Mouse (Mus musculus): Measurements from ENCODE around the gene Pdss2. TPM values are rescaled to one million over a fixed set of nuclear protein-coding genes. Genes with fewer than 3 reads are reported as not detected.
A peak's percentile ranks its signal among the peaks of the same experiment; 100 is the strongest.

Gene Pdss2
- polyA plus RNA-seq, 1 experiment = 13.1 TPM

DNA sequence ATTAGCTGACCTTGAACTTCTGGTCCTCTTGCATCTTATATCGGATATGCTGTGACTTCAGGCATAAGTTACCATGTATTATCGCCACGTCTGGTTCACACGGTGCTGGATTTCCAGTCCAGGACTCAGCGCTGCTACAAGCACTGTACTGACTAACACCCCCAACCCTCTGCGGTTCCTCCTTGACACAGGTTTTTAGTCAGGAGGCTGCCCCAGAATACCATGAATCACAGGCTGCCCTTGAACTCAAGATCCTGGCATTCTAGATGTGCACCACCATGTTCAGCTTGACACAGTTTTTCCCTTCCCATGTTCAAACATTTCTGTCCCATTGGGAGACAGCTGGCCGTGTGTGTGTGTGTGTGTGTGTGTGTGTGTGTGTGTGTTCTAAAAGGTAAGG is 267.9 kb downstream of the Pdss2 start:
- no peaks in the 10 kb centered on the region for H3K36me3 ChIP-seq (ENCODE audit: control insufficient read depth, insufficient read depth, low read length, poor library complexity, severe bottlenecking)
- no peak overlapping the region for H3K9ac ChIP-seq (ENCODE audit: low read depth, poor library complexity, severe bottlenecking)
- peaks cover 7% of the 10 kb centered on the region for H3K4me1 ChIP-seq (ENCODE audit: control insufficient read depth, insufficient read depth, low read length)
- no peaks in the 10 kb centered on the region for H3K27me3 ChIP-seq (ENCODE audit: control insufficient read depth, insufficient read depth, low read length, poor library complexity, severe bottlenecking)
- TF ChIP-seq EP300 (IDR thresholded peaks at IDR 0.05; ENCODE audit: insufficient read depth, low read depth, low read length) (no peak), CTCF (IDR thresholded peaks at IDR 0.05; ENCODE audit: low read depth, low read length) (no peak), POLR2A (IDR thresholded peaks at IDR 0.05; ENCODE audit: insufficient read depth, low read length) (no peak)
- H3K27ac ChIP-seq (ENCODE audit: insufficient read depth, low read length) = peak overlapping the region; percentile 54
- H3K4me3 ChIP-seq (ENCODE audit: low read depth, low read length) = no peak overlapping the region
- no peaks in the 10 kb centered on the region for H3K9me3 ChIP-seq (replicated peaks; ENCODE audit: control insufficient read depth, insufficient read depth, low read length, poor library complexity, severe bottlenecking)

GRCm38 (mm10) chr10:43489550-43489949 is 268.3 kb downstream of the Pdss2 start:
- peak overlapping the region; percentile 54 for H3K27ac ChIP-seq (ENCODE audit: insufficient read depth, low read length)

DNA sequence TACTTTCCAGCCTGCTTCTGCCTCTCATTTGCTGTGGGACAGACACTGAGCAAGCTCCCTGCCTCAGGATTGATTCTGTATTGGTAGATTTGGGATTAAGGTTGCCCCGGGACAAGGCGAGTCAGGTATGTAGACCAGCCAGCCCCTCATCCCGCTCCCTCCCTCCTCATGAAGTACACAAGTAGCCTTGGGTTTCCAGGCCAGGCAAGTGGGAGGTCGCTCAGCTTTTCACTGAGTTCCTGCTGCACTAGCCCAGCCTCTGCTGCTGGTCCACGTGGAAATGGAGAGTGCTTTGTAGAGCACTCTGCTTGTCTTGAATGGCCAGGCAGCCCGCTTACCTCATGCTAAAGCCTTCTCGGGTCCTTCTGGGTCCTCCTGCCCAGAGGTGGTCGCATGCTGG is 268.7 kb downstream of the Pdss2 start:
- Histone ChIP-seq H3K36me3 (ENCODE audit: control insufficient read depth, insufficient read depth, low read length, poor library complexity, severe bottlenecking) (no peaks in the 10 kb centered on the region), H3K9me3 (replicated peaks; ENCODE audit: control insufficient read depth, insufficient read depth, low read length, poor library complexity, severe bottlenecking) (no peaks in the 10 kb centered on the region), H3K27ac (ENCODE audit: insufficient read depth, low read length) (peak overlapping the region; percentile 54), H3K27me3 (ENCODE audit: control insufficient read depth, insufficient read depth, low read length, poor library complexity, severe bottlenecking) (no peaks in the 10 kb centered on the region), H3K9ac (ENCODE audit: low read depth, poor library complexity, severe bottlenecking) (peak overlapping the region; percentile 28), H3K4me3 (ENCODE audit: low read depth, low read length) (peak overlapping the region; percentile 5), H3K4me1 (ENCODE audit: control insufficient read depth, insufficient read depth, low read length) (peaks cover 7% of the 10 kb centered on the region)
- TF ChIP-seq CTCF (IDR thresholded peaks at IDR 0.05; ENCODE audit: low read depth, low read length) = no peak
- no peak for TF ChIP-seq EP300 (IDR thresholded peaks at IDR 0.05; ENCODE audit: insufficient read depth, low read depth, low read length)

More at GRCm38 (mm10) chr10:43489550-43489949, 268.3 kb downstream of the Pdss2 start:
- Histone ChIP-seq H3K27me3 (ENCODE audit: control insufficient read depth, insufficient read depth, low read length, poor library complexity, severe bottlenecking) (no peaks in the 10 kb centered on the region), H3K36me3 (ENCODE audit: control insufficient read depth, insufficient read depth, low read length, poor library complexity, severe bottlenecking) (no peaks in the 10 kb centered on the region), H3K9ac (ENCODE audit: low read depth, poor library complexity, severe bottlenecking) (peak overlapping the region; percentile 28; the same call in 1 of the 2 replicates), H3K4me1 (ENCODE audit: control insufficient read depth, insufficient read depth, low read length) (peaks cover 7% of the 10 kb centered on the region), H3K4me3 (ENCODE audit: low read depth, low read length) (peak overlapping the region; percentile 5; the same call in 1 of the 2 replicates), H3K9me3 (replicated peaks; ENCODE audit: control insufficient read depth, insufficient read depth, low read length, poor library complexity, severe bottlenecking) (no peaks in the 10 kb centered on the region)
- TF ChIP-seq POLR2A (IDR thresholded peaks at IDR 0.05; ENCODE audit: insufficient read depth, low read length) (no peak), EP300 (IDR thresholded peaks at IDR 0.05; ENCODE audit: insufficient read depth, low read depth, low read length) (peak; percentile 97)

GRCm38 (mm10) chr10:43490846-43491245 is 269.6 kb downstream of the Pdss2 start:
- peaks cover 7% of the 10 kb centered on the region for H3K4me1 ChIP-seq (ENCODE audit: control insufficient read depth, insufficient read depth, low read length)
- no peaks in the 10 kb centered on the region for H3K27me3 ChIP-seq (ENCODE audit: control insufficient read depth, insufficient read depth, low read length, poor library complexity, severe bottlenecking)
- peak overlapping the region; percentile 28; the same call in 1 of the 2 replicates for H3K9ac ChIP-seq (ENCODE audit: low read depth, poor library complexity, severe bottlenecking)
- no peaks in the 10 kb centered on the region for H3K9me3 ChIP-seq (replicated peaks; ENCODE audit: control insufficient read depth, insufficient read depth, low read length, poor library complexity, severe bottlenecking)
- H3K4me3 ChIP-seq (ENCODE audit: low read depth, low read length) = peak overlapping the region; percentile 41
- TF ChIP-seq EP300 (IDR thresholded peaks at IDR 0.05; ENCODE audit: insufficient read depth, low read depth, low read length) (no peak), CTCF (IDR thresholded peaks at IDR 0.05; ENCODE audit: low read depth, low read length) (no peak), POLR2A (IDR thresholded peaks at IDR 0.05; ENCODE audit: insufficient read depth, low read length) (no peak)
- H3K36me3 ChIP-seq (ENCODE audit: control insufficient read depth, insufficient read depth, low read length, poor library complexity, severe bottlenecking) = no peaks in the 10 kb centered on the region
- 0 out of 2 replicates have a peak overlapping the region, but pooled peaks have one; percentile 54 for H3K27ac ChIP-seq (ENCODE audit: insufficient read depth, low read length)

DNA sequence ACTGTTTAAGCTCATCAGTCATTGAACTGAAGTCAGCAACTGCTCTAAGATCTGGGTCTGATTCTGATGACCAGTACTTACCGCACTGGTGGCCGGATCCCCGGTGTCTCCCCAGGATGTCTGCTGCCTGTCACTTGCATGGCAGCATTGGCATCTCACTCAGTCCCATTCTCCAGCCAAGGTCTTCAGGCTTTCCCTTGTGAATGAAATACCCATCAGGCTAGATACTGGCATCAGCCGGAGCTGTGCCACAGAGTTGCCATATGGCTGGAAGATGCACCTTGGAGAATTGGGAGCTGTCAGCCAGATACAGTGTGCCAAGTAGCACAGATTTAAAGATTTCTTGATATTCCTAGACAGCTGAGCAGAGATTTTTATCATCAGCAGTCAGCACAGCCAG is 281.3 kb downstream of the Pdss2 start:
- H3K4me3 ChIP-seq (ENCODE audit: low read depth, low read length) = no peak overlapping the region
- H3K36me3 ChIP-seq (ENCODE audit: control insufficient read depth, insufficient read depth, low read length, poor library complexity, severe bottlenecking) = peaks cover 2% of the 10 kb centered on the region; the same call in 1 of the 2 replicates
- no peaks in the 10 kb centered on the region for H3K27me3 ChIP-seq (ENCODE audit: control insufficient read depth, insufficient read depth, low read length, poor library complexity, severe bottlenecking)
- no peak for TF ChIP-seq EP300 (IDR thresholded peaks at IDR 0.05; ENCODE audit: insufficient read depth, low read depth, low read length)
- no peak for TF ChIP-seq CTCF (IDR thresholded peaks at IDR 0.05; ENCODE audit: low read depth, low read length)
- no peak for TF ChIP-seq POLR2A (IDR thresholded peaks at IDR 0.05; ENCODE audit: insufficient read depth, low read length)
- H3K9ac ChIP-seq (ENCODE audit: low read depth, poor library complexity, severe bottlenecking) = no peak overlapping the region
- no peaks in the 10 kb centered on the region for H3K4me1 ChIP-seq (ENCODE audit: control insufficient read depth, insufficient read depth, low read length)
- H3K27ac ChIP-seq (ENCODE audit: insufficient read depth, low read length) = no peak overlapping the region
- H3K9me3 ChIP-seq (replicated peaks; ENCODE audit: control insufficient read depth, insufficient read depth, low read length, poor library complexity, severe bottlenecking) = no peaks in the 10 kb centered on the region

DNA sequence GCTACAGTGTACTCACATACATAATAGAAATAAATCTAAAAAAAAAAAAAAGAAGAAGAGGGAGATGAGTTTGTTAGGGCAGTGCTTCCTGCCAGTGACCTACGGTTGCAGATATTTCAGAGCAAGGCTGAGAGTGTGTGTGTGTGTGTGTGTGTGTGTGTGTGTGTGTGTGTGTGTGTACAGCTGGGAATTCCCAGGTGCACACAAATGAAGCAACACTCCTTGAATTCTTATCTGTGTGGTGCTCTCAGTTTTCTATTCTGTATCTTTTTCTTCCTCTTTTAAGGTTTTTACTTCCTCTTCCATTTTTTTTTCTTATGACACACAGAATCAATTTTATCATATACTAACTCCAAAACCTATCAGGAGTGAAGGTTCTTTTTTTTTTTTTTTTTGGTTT is 283.0 kb downstream of the Pdss2 start:
- Histone ChIP-seq H3K36me3 (ENCODE audit: control insufficient read depth, insufficient read depth, low read length, poor library complexity, severe bottlenecking) (0 out of 2 replicates have a peak, but pooled peaks cover 2% of the 10 kb centered on the region), H3K27me3 (ENCODE audit: control insufficient read depth, insufficient read depth, low read length, poor library complexity, severe bottlenecking) (no peaks in the 10 kb centered on the region), H3K4me3 (ENCODE audit: low read depth, low read length) (no peak overlapping the region), H3K9me3 (replicated peaks; ENCODE audit: control insufficient read depth, insufficient read depth, low read length, poor library complexity, severe bottlenecking) (no peaks in the 10 kb centered on the region), H3K4me1 (ENCODE audit: control insufficient read depth, insufficient read depth, low read length) (peaks cover 3% of the 10 kb centered on the region), H3K27ac (ENCODE audit: insufficient read depth, low read length) (no peak overlapping the region), H3K9ac (ENCODE audit: low read depth, poor library complexity, severe bottlenecking) (no peak overlapping the region)
- TF ChIP-seq CTCF (IDR thresholded peaks at IDR 0.05; ENCODE audit: low read depth, low read length) = no peak
- TF ChIP-seq EP300 (IDR thresholded peaks at IDR 0.05; ENCODE audit: insufficient read depth, low read depth, low read length) = no peak
- TF ChIP-seq POLR2A (IDR thresholded peaks at IDR 0.05; ENCODE audit: insufficient read depth, low read length) = no peak
